Mouse (Mus musculus) megakaryocyte, embryonic 14.5 days (primary cell): ENCODE measurements around the gene Lamb1.

Source experiments
- FLI1 ChIP-seq: IDR thresholded peaks from 2 replicates; pipeline ENCODE4 v1.6.1; 2012; ENCODE audit warnings: low read length, inconsistent platforms, mixed read lengths
- GATA1 ChIP-seq: IDR thresholded peaks from 3 replicates; pipeline ENCODE4 v1.6.1; 2012; ENCODE audit warnings: mixed read lengths, low read length, inconsistent platforms, borderline replicate concordance

DNA sequence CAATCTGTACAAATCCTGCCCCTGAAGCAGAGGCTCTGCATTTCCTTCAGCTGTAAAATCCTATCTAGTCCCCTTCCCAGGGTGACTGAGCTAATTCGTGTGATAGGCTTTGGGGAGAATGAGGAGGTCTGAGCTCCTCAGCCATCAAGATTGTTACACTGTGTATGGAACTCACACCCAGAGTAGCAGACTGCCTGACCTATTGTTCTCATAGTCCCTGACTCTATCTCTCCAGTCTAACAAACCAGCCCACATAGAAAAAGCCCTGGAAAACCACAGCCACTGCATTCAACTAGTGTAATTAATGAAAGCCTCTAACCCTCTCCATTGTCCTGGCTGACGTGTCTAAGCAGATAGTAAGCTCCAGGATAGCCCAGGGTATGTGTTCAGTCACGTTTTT, 18.4 kb upstream of the Lamb1 start:
- TF ChIP-seq GATA1: no peak
- TF ChIP-seq FLI1: no peak
